Mouse (Mus musculus) brain, embryonic 14.5 days (tissue): Measurements from ENCODE around the gene LTO1.

Source experiments
- CTCF ChIP-seq: fragments of 200-500 bp; IDR thresholded peaks from 2 replicates; pipeline ENCODE4 v1.5.1; 2012; ENCODE audit warnings: inconsistent platforms, mild to moderate bottlenecking, moderate library complexity, borderline replicate concordance; ENCODE audit not compliant: insufficient read depth, insufficient read length; ENCODE audit errors: extremely low read depth
- POLR2A ChIP-seq: fragments of 200-500 bp; IDR thresholded peaks from 2 replicates; pipeline ENCODE4 v1.6.1; 2012; ENCODE audit warnings: mild to moderate bottlenecking, inconsistent platforms, borderline replicate concordance; ENCODE audit not compliant: poor library complexity, insufficient read depth, insufficient read length, severe bottlenecking; ENCODE audit errors: extremely low read depth

GRCm38 (mm10) chr7:144894706-144895105 lies 20.2 kb upstream of the LTO1 start:
- TF ChIP-seq CTCF (no peak), POLR2A (no peak)
